Mouse (Mus musculus): ENCODE data around the gene Anxa6.

- TF ChIP-seq CTCF (IDR thresholded peaks at IDR 0.05; ENCODE audit: control insufficient read depth, insufficient read depth, low read length) (no peak), POLR2A (IDR thresholded peaks at IDR 0.05; ENCODE audit: borderline replicate concordance, control insufficient read depth, low read depth, low read length) (no peak)
Measured at GRCm38 (mm10) chr11:55076234-55076633, 43.0 kb upstream of the Anxa6 start.
